Mouse (Mus musculus) G1E (cell line): ENCODE data around the gene Pyroxd2.

ENCODE experiments used
- CTCF ChIP-seq: IDR thresholded peaks from 2 replicates; pipeline ENCODE4 v1.5.1; 2012; ENCODE audit warnings: low read depth, low read length, inconsistent platforms, mixed read lengths
- GATA1 ChIP-seq: IDR thresholded peaks from 2 replicates; pipeline ENCODE4 v1.6.1; 2012; ENCODE audit warnings: borderline replicate concordance, low read length, inconsistent platforms, mixed read lengths
- TAL1 ChIP-seq: conservative IDR thresholded peaks from 2 replicates; pipeline ENCODE4 v1.6.1; 2012; ENCODE audit warnings: low read depth, low read length, inconsistent platforms, mixed read lengths

GRCm38 (mm10) chr19:42739734-42740133 is 12.8 kb downstream of the Pyroxd2 start:
- TF ChIP-seq CTCF (no peak), TAL1 (no peak), GATA1 (no peak)
